Comparison of ENCODE assay signal across 19 mouse cellular contexts in genomic region chr16:45261321-45261720, GRCm38 (mm10). TPM values are rescaled to one million over a fixed set of nuclear protein-coding genes. Genes with fewer than 3 reads are reported as not detected.
DNase-seq lines count a peak whose midpoint lies in the region; ATAC-seq and TF ChIP-seq lines count a peak whose summit lies in the region.
"Had no signal": no experiment of that assay in that cellular context is flagged by ENCODE, and none has a peak within 500 bp of the region (broad histone marks: within the 10 kb centered on the region; RNA-seq: fewer than 3 reads in every experiment).

No protein-coding gene starts in this region.

- TF ChIP-seq CTCF in spleen, adult 2 months (IDR thresholded peaks at IDR 0.05; ENCODE audit: extremely low read depth, insufficient read depth, insufficient read length, insufficient replicate concordance), result no peak

- DNase-seq in spleen, adult 2 months (ENCODE audit: low read depth in 1 of 2, low spot score in 2 of 2), result no peak
- no peak for DNase-seq in spleen, postnatal 4 days (ENCODE audit: low spot score in 2 of 2)
- DNase-seq in fat pad, adult 2 months (ENCODE audit: extremely low read depth, low read depth, low spot score), result peak; percentile 19
- no peak for DNase-seq in limb, embryonic 10.5 days (ENCODE audit: low spot score)
- DNase-seq in left cerebral cortex, postnatal 25 days (ENCODE audit: low spot score in 2 of 2), result no peak
- DNase-seq: adrenal gland, postnatal 10 days; cerebellum, adult 11 months; cerebellum, postnatal 25 days; heart, postnatal 10 days; kidney, adult 8-10 months; kidney, postnatal 14 days; lung, adult 18-20 months; lung, postnatal 36 days had no signal

- no peaks in the 10 kb centered on the region for H3K27me3 ChIP-seq in spleen, adult 2 months (ENCODE audit: control insufficient read depth, insufficient read depth, low read length)
- no peaks in the 10 kb centered on the region for H3K27me3 ChIP-seq in limb, embryonic 10.5 days (ENCODE audit: low read depth, poor library complexity, severe bottlenecking)
- H3K27me3 ChIP-seq: stomach, embryonic 15.5 days had no signal

- no peak overlapping the region for H3K4me3 ChIP-seq in spleen, adult 2 months (ENCODE audit: extremely low read depth, insufficient read depth, insufficient read length)
- H3K4me3 ChIP-seq in limb, embryonic 10.5 days, result no peak overlapping the region
- H3K4me3 ChIP-seq: stomach, embryonic 15.5 days had no signal

- no peaks in the 10 kb centered on the region; the same call in 1 of the 2 replicates for H3K36me3 ChIP-seq in spleen, adult 2 months (ENCODE audit: control insufficient read depth, insufficient read depth, low read length)
- H3K36me3 ChIP-seq in limb, embryonic 10.5 days, result no peaks in the 10 kb centered on the region
- H3K36me3 ChIP-seq: stomach, embryonic 15.5 days had no signal

- H3K9me3 ChIP-seq in limb, embryonic 10.5 days (replicated peaks), result no peaks in the 10 kb centered on the region
- H3K9me3 ChIP-seq: stomach, embryonic 15.5 days had no signal

- ATAC-seq in CD4-positive, CD25-positive, alpha-beta regulatory T cell, adult 4 months, result peak; percentile 48
- ATAC-seq in neutrophil, adult 5-6 weeks (ENCODE audit: extremely low read depth, insufficient number of reproducible peaks, low FRiP score, poor library complexity, severe bottlenecking), result 0 out of 2 replicates have a peak, but pooled peaks have one; percentile 23
- ATAC-seq: forebrain, embryonic 16.5 days; midbrain, embryonic 16.5 days had no signal

- intact Hi-C loops in left cerebral cortex, postnatal 25 days (cut with DNase I), result no loop called here

- 61% methylated on average over 2 of the region's 2 CpGs for WGBS in spleen, adult 2 months
- 74% methylated on average over 2 of the region's 2 CpGs for WGBS in limb, embryonic 10.5 days

- H3K27ac ChIP-seq in spleen, adult 2 months (ENCODE audit: insufficient read depth, low read length), result peak overlapping the region; percentile 21; the same call in 1 of the 2 replicates
- H3K27ac ChIP-seq in limb, embryonic 10.5 days, result no peak overlapping the region
- H3K27ac ChIP-seq: stomach, embryonic 15.5 days had no signal

- TF ChIP-seq POLR2A in spleen, adult 2 months (IDR thresholded peaks at IDR 0.05; ENCODE audit: low read depth, low read length), result no peak

- peaks cover 9% of the 10 kb centered on the region for H3K4me1 ChIP-seq in spleen, adult 2 months (ENCODE audit: control insufficient read depth, insufficient read depth, insufficient read length)
- no peaks in the 10 kb centered on the region for H3K4me1 ChIP-seq in limb, embryonic 10.5 days
- H3K4me1 ChIP-seq: stomach, embryonic 15.5 days had no signal

RNA-seq across cellular contexts. Expression of gene Btla, which starts 37.2 kb away (rescaled TPM):
- polyA plus RNA-seq in spleen, adult 2 months (2012; rRNA removed), result 25.0 and 26.3 TPM in 2 replicates
- 10 to 100 TPM; 64.3 to 64.7 TPM for polyA plus RNA-seq in CD4-positive, CD25-positive, alpha-beta regulatory T cell, adult 4 months (2017; shearing (Covaris generic))
- 382 and 406 TPM in 2 replicates for total RNA-seq in neutrophil, adult 5-6 weeks (2017)
- 0.10 TPM in 1 of 2 replicates, not detected in the other for polyA plus RNA-seq in limb, embryonic 10.5 days (2016; fragmentation: Nextera tagmentation; extraction: Ambion mirVana)
- total RNA-seq in left cerebral cortex, postnatal 25 days (2021), result under 1 TPM; 0.23 to 0.32 TPM
- polyA plus RNA-seq: heart, embryonic 11.5 days had no signal

Comparison
In these comparisons a context has a peak if more than half of its experiments do, and no peak if none do; other contexts are left out.
1. RNA of gene Btla, which starts 37.2 kb away (polyA plus RNA-seq): 64.3 to 64.7 TPM in CD4-positive, CD25-positive, alpha-beta regulatory T cell, adult 4 months and 25.0 to 26.3 TPM in spleen, adult 2 months; 0.10 TPM in limb, embryonic 10.5 days; every median in the first group is over 10 times any median in the second.